Mouse (Mus musculus) thymus, adult 2 months (tissue): Measurements from ENCODE around the gene 1810009A15Rik.

ENCODE experiments used
- CTCF ChIP-seq: fragments of 200-500 bp; IDR thresholded peaks from 2 replicates; pipeline ENCODE4 v1.5.1; 2012; ENCODE audit warnings: mild to moderate bottlenecking, control low read depth, low read length, moderate library complexity, borderline replicate concordance; ENCODE audit not compliant: control insufficient read depth, poor library complexity, insufficient read depth; ENCODE audit errors: extremely low read depth
- POLR2A ChIP-seq: fragments of 200-500 bp; IDR thresholded peaks from 2 replicates; pipeline ENCODE4 v1.6.1; 2012; ENCODE audit warnings: mild to moderate bottlenecking, low read length, control low read depth, moderate library complexity; ENCODE audit not compliant: control insufficient read depth, poor library complexity, insufficient read depth; ENCODE audit errors: extremely low read depth

DNA sequence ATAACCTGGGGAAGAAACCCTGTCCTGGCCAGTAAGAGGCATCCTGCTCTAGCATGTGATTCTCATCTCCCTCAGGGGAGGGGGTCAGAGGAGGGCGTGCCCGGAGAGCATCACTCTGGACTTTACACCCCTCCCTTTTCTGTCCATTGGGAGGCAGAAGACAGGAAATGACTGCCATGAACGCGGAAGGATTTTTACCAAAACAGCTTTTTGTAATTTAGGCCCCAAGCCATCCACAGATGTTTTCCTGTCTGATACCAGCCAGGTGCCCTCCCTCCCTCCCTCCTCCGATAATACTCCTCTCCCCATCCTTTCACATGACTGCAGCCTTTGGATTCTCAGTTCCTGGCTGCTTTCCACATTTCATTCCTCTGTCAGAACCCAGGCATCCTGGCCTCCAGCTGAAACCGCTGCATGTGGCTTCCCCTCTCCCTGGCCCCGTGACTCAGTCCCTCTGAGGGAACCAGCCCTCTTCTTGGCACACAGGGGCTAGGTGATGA lies 38.2 kb upstream of the 1810009A15Rik start, which contains the start of gene Lrrn4cl:
- TF ChIP-seq POLR2A: no peak
- TF ChIP-seq CTCF: no peak
